Mouse (Mus musculus) E14TG2a.4 (cell line): ENCODE measurements at regions not wholly inside any gene's neighbourhood (a gene's known extent, or its start where the extent isn't known, plus 50 kb on each side); places are given as distances from the start of the nearest gene placed in this dataset.

ENCODE experiments used
- CTCF ChIP-seq: conservative IDR thresholded peaks from 2 replicates; pipeline ENCODE4 v1.5.1; 2014; ENCODE audit warnings: low read length
- NANOG ChIP-seq: IDR thresholded peaks from 2 replicates; pipeline ENCODE4 v1.6.1; 2014; ENCODE audit warnings: borderline replicate concordance, low read length, mixed read lengths

DNA sequence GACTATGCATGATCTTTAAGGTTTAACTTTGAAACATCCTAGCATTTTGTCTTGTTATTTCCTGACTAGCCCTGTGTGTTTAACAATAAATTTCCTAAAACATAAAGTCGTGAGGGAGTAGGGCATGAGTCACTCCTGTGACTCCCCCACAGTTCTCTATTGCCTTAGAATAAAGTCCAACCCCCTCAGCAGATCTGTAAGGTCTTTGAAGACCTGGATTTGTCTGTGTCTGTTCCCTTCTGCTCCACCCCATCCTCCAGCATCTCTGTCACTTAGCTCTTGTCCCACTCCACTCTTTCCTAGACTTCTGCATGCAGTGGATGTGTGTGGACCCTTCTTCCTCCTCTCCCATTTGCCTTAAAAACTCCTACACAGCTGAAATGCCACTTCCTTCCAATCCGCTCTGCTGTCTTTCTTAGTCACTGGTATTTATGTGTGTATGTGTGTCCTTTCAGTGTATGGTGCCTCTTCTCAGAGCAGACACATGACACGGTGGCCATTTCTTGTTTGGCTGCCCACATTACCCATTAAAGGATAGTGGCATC is 95.4 kb upstream of the Hs3st2 start:
- TF ChIP-seq CTCF = no peak
- TF ChIP-seq NANOG = no peak
